Mouse (Mus musculus) bone marrow macrophage, adult 2 months (primary cell): ENCODE data around the gene Ogdh.

Experiments used
- CTCF ChIP-seq: IDR thresholded peaks from 2 replicates; pipeline ENCODE4 v1.5.1; 2012; ENCODE audit warnings: low read depth, mild to moderate bottlenecking, low read length, moderate library complexity
- POLR2A ChIP-seq: IDR thresholded peaks from 2 replicates; pipeline ENCODE4 v1.6.1; 2012; ENCODE audit warnings: mild to moderate bottlenecking, low read depth, low read length, borderline replicate concordance

- TF ChIP-seq CTCF = no peak
- no peak for TF ChIP-seq POLR2A
Observed at GRCm38 (mm10) chr11:6389483-6389921, 98.1 kb downstream of the Ogdh start.
